Mouse (Mus musculus) adrenal gland, postnatal 0 days (tissue): ENCODE measurements around the gene Creld2. TPM values are rescaled to one million over a fixed set of nuclear protein-coding genes. Genes with fewer than 3 reads are reported as not detected.

Source experiments
- polyA plus RNA-seq: library from polyadenylated mRNA; unstranded; fragments of >200 nt; fragmentation: Nextera tagmentation; extraction: Ambion mirVana; gene quantifications from 2 replicates; pipeline ENCODE4 v1.2.1, GENCODE M21; 2015

The Creld2 gene
- polyA plus RNA-seq = 33.1 and 44.2 TPM in 2 replicates

GRCm38 (mm10) chr15:88819026-88819905, at the start of gene Creld2, which contains the start of gene Alg12:
Gene Creld2, plus strand, starts transcription at chr15:88819646.
Gene Alg12, minus strand, starts transcription at chr15:88819318.

DNA sequence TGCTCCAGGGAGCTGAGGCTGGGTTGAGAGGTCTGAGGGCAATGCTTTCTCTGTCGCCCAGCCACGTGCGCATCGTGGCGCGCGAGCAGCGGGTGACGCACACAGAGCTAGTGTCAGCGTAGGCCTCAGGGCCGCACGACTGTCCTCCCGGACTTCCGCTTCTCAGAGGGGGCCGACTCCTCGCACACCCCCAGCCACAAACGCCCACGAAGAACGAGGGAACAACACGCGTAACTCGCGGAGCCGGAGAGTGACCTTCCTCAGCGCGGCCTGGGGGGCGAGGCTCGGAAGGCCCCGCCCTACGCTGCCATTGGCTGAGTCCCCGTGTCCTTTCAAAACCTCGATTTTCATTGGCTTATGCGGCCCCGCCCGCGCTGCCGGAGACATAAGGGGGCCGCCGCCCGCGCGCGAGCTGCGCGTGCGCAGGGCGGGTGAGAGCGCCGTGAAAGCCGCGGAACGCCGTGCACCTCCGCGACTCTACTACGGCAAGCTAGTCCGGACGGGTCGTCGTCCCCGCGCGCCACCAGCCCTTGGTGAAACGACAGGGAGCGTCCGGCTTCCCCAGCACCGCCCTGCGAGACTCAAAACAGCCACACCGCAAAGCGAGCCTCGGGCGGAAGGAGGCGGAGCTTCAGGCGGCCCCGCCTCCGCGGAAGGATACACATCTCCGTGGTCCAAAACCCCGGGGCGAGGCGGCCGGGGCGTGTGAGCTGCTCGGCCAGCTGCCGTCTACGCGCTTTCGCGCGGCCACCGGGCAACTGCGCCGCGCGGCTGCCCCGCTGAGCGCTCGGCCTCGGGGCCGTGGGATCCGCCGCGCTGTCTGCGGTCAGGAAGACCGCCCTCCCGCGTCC, 42.6 kb downstream of the Creld2 start, which contains the start of gene Pim3:
TSS of gene Pim3 (plus strand) at position 415 of the 851 bp plus-strand sequence.

Other genes starting within 250 kb of the Creld2 start
- gene Zdhhc25, start 219.3 kb upstream of the Creld2 start, polyA plus RNA-seq = not detected in 2 replicates
- gene Brd1, start 85.4 kb upstream of the Creld2 start, polyA plus RNA-seq = 8.1 and 10.9 TPM in 2 replicates
- 3.0 and 3.3 TPM in 2 replicates for gene Zbed4, start 68.0 kb upstream of the Creld2 start, polyA plus RNA-seq
- gene Alg12, start 328 bp upstream of the Creld2 start, polyA plus RNA-seq = 8.8 and 11.5 TPM in 2 replicates
- 40.0 and 40.8 TPM in 2 replicates for gene Pim3, start 42.5 kb downstream of the Creld2 start, polyA plus RNA-seq
- gene Ttll8, start 134.8 kb downstream of the Creld2 start, polyA plus RNA-seq = not detected in 2 replicates
- 0.17 TPM in 1 of 2 replicates, not detected in the other for gene Mlc1, start 159.4 kb downstream of the Creld2 start, polyA plus RNA-seq
- 1.0 TPM in 1 of 2 replicates, not detected in the other for gene Mov10l1, start 163.3 kb downstream of the Creld2 start, polyA plus RNA-seq
- gene Panx2, start 240.1 kb downstream of the Creld2 start, polyA plus RNA-seq = 0.59 and 0.96 TPM in 2 replicates